Mouse (Mus musculus): Measurements from ENCODE around the gene Abca12.

GRCm38 (mm10) chr1:71263532-71263931, 151.2 kb downstream of the Abca12 start:
- TF ChIP-seq TAL1 (conservative IDR thresholded peaks at IDR 0.05; ENCODE audit: low read depth, low read length) (no peak), CTCF (IDR thresholded peaks at IDR 0.05; ENCODE audit: low read depth, low read length) (no peak), GATA1 (IDR thresholded peaks at IDR 0.05; ENCODE audit: borderline replicate concordance, low read length) (no peak), GATA2 (IDR thresholded peaks at IDR 0.05; ENCODE audit: borderline replicate concordance, low read depth, low read length) (no peak), POLR2AphosphoS5 (IDR thresholded peaks at IDR 0.05; ENCODE audit: insufficient replicate concordance, low read depth, low read length) (no peak)
